8 mouse cellular contexts compared by ENCODE assay signal in genomic region chr2:163438619-163439451, GRCm38 (mm10). TPM values are rescaled to one million over a fixed set of nuclear protein-coding genes. Genes with fewer than 3 reads are reported as not detected.
DNase-seq lines count a peak whose midpoint lies in the region; ATAC-seq and TF ChIP-seq lines count a peak whose summit lies in the region.

No protein-coding gene starts in this region.

- H3K4me3 ChIP-seq in left cerebral cortex, adult 2 months = peak overlapping the region; percentile 89
- peak overlapping the region; percentile 62 for H3K4me3 ChIP-seq in forebrain, embryonic 10.5 days
- H3K4me3 ChIP-seq in intestine, embryonic 15.5 days (replicated peaks) = peak overlapping the region; percentile 40
- H3K4me3 ChIP-seq in stomach, postnatal 0 days (ENCODE audit: low read depth, low read length) = peak overlapping the region; percentile 33

- no peak for TF ChIP-seq EP300 in stomach, postnatal 0 days (optimal IDR thresholded peaks at IDR 0.05)

- intact Hi-C loops in left cerebral cortex, adult 2 months (cut with DNase I) = no loop called here

- H3K9ac ChIP-seq in intestine, embryonic 15.5 days = peak overlapping the region; percentile 37
- no peak overlapping the region for H3K9ac ChIP-seq in stomach, postnatal 0 days (ENCODE audit: low read length)

- peaks cover 24% of the 10 kb centered on the region for H3K4me1 ChIP-seq in forebrain, embryonic 10.5 days
- peaks cover 14% of the 10 kb centered on the region; the same call in 1 of the 2 replicates for H3K4me1 ChIP-seq in intestine, embryonic 15.5 days (replicated peaks)
- no peaks in the 10 kb centered on the region for H3K4me1 ChIP-seq in stomach, postnatal 0 days (replicated peaks; ENCODE audit: control insufficient read depth, insufficient read depth)

- H3K27ac ChIP-seq in left cerebral cortex, adult 2 months = peak overlapping the region; percentile 77
- H3K27ac ChIP-seq in forebrain, embryonic 10.5 days = peak overlapping the region; percentile 80
- H3K27ac ChIP-seq in intestine, embryonic 15.5 days = no peak overlapping the region
- H3K27ac ChIP-seq in stomach, postnatal 0 days (replicated peaks) = no peak overlapping the region

- peak overlapping the region; percentile 60 for H3K4me2 ChIP-seq in intestine, embryonic 15.5 days (replicated peaks)
- peak overlapping the region; percentile 44 for H3K4me2 ChIP-seq in stomach, postnatal 0 days (replicated peaks; ENCODE audit: low read depth)

- DNase-seq in left cerebral cortex, adult 2 months (ENCODE audit: extremely low spot score in 1 of 2, low spot score in 2 of 2) = peak in 1 of 2 experiments; percentile 34
- DNase-seq in left cerebral cortex, adult 9 months (ENCODE audit: low spot score in 2 of 2) = no peak
- DNase-seq in adrenal gland, postnatal 25 days = peak; percentile 68
- DNase-seq in forebrain, embryonic 10.5 days (ENCODE audit: extremely low spot score, low spot score) = peak; percentile 50
- peak; percentile 62 for DNase-seq in stomach, postnatal 0 days (ENCODE audit: low spot score)
- no peak for DNase-seq in urinary bladder, adult 2 months (ENCODE audit: low spot score)

- peak; percentile 49 for ATAC-seq in intestine, embryonic 15.5 days
- ATAC-seq in megakaryocyte progenitor cell, adult 5-6 weeks (replicated peaks; ENCODE audit: poor library complexity) = peak; percentile 70; the same call in 1 of the 2 replicates
- 0 out of 2 replicates have a peak, but pooled peaks have one; percentile 11 for ATAC-seq in stomach, postnatal 0 days (ENCODE audit: low FRiP score, low TSS enrichment)

- TF ChIP-seq CTCF in left cerebral cortex, adult 2 months (IDR thresholded peaks at IDR 0.05) = no peak
- no peak for TF ChIP-seq CTCF in stomach, postnatal 0 days (IDR thresholded peaks at IDR 0.05; ENCODE audit: low read depth)

- no peaks in the 10 kb centered on the region for H3K9me3 ChIP-seq in forebrain, embryonic 10.5 days
- no peaks in the 10 kb centered on the region for H3K9me3 ChIP-seq in intestine, embryonic 15.5 days
- no peaks in the 10 kb centered on the region for H3K9me3 ChIP-seq in stomach, postnatal 0 days (ENCODE audit: control insufficient read depth, low read length)

- under 1% methylated on average over 30 of the region's 30 CpGs for WGBS in forebrain, embryonic 10.5 days
- 1% methylated on average over 30 of the region's 30 CpGs for WGBS in intestine, embryonic 15.5 days
- 2% methylated on average over 23 of the region's 30 CpGs for WGBS in stomach, postnatal 0 days

- H3K27me3 ChIP-seq in forebrain, embryonic 10.5 days (ENCODE audit: poor library complexity, severe bottlenecking) = peaks cover 32% of the 10 kb centered on the region
- H3K27me3 ChIP-seq in intestine, embryonic 15.5 days (replicated peaks) = peaks cover 22% of the 10 kb centered on the region
- H3K27me3 ChIP-seq in stomach, postnatal 0 days (ENCODE audit: control insufficient read depth, insufficient read depth, low read length) = no peaks in the 10 kb centered on the region

- no peaks in the 10 kb centered on the region for H3K36me3 ChIP-seq in forebrain, embryonic 10.5 days (replicated peaks)
- no peaks in the 10 kb centered on the region for H3K36me3 ChIP-seq in intestine, embryonic 15.5 days
- no peaks in the 10 kb centered on the region for H3K36me3 ChIP-seq in stomach, postnatal 0 days (ENCODE audit: control insufficient read depth, insufficient read depth, low read length)

RNA-seq across cellular contexts. Expression of gene Gdap1l1, which starts 0.6 kb away (rescaled TPM):
- total RNA-seq in left cerebral cortex, adult 2 months (2021) = 10 to 100 TPM; 67.7 to 70.7 TPM
- 2.8 and 3.7 TPM in 2 replicates for total RNA-seq in adrenal gland, postnatal 25 days (2021)
- polyA plus RNA-seq in forebrain, embryonic 10.5 days (2016; fragmentation: Nextera tagmentation; extraction: Ambion mirVana) = 10.0 and 11.8 TPM in 2 replicates
- 5.9 and 6.1 TPM in 2 replicates for polyA plus RNA-seq in intestine, embryonic 15.5 days (2015; fragmentation: Nextera tagmentation; extraction: Ambion mirVana)
- not detected in 2 replicates for total RNA-seq in megakaryocyte progenitor cell, adult 5-6 weeks (2015)
- total RNA-seq in megakaryocyte progenitor cell, adult 5-6 weeks (2017) = not detected in 2 replicates
- 1.9 and 2.7 TPM in 2 replicates for polyA plus RNA-seq in stomach, postnatal 0 days (2015; fragmentation: Nextera tagmentation; extraction: Ambion mirVana)
- 0.30 and 0.44 TPM in 2 replicates for polyA plus RNA-seq in urinary bladder, adult 2 months (2012; rRNA removed)

RNA-seq across cellular contexts. Expression of gene Oser1, which starts 14.3 kb away (rescaled TPM):
- total RNA-seq in left cerebral cortex, adult 2 months (2021) = 10 to 100 TPM; 20.7 to 23.8 TPM
- 34.2 and 36.7 TPM in 2 replicates for total RNA-seq in adrenal gland, postnatal 25 days (2021)
- polyA plus RNA-seq in forebrain, embryonic 10.5 days (2016; fragmentation: Nextera tagmentation; extraction: Ambion mirVana) = 86.8 and 95.5 TPM in 2 replicates
- polyA plus RNA-seq in intestine, embryonic 15.5 days (2015; fragmentation: Nextera tagmentation; extraction: Ambion mirVana) = 83.2 and 87.4 TPM in 2 replicates
- total RNA-seq in megakaryocyte progenitor cell, adult 5-6 weeks (2015) = 87.4 and 102 TPM in 2 replicates
- total RNA-seq in megakaryocyte progenitor cell, adult 5-6 weeks (2017) = 89.6 and 93.2 TPM in 2 replicates
- 79.8 and 81.4 TPM in 2 replicates for polyA plus RNA-seq in stomach, postnatal 0 days (2015; fragmentation: Nextera tagmentation; extraction: Ambion mirVana)
- polyA plus RNA-seq in urinary bladder, adult 2 months (2012; rRNA removed) = 34.7 and 36.7 TPM in 2 replicates

RNA-seq across cellular contexts. Expression of gene Fitm2, which starts 33.6 kb away (rescaled TPM):
- 10 to 100 TPM; 19.2 to 20.2 TPM for total RNA-seq in left cerebral cortex, adult 2 months (2021)
- total RNA-seq in adrenal gland, postnatal 25 days (2021) = 61.2 and 74.5 TPM in 2 replicates
- 10.9 and 11.1 TPM in 2 replicates for polyA plus RNA-seq in forebrain, embryonic 10.5 days (2016; fragmentation: Nextera tagmentation; extraction: Ambion mirVana)
- polyA plus RNA-seq in intestine, embryonic 15.5 days (2015; fragmentation: Nextera tagmentation; extraction: Ambion mirVana) = 10.4 and 10.8 TPM in 2 replicates
- 1.5 and 3.2 TPM in 2 replicates for total RNA-seq in megakaryocyte progenitor cell, adult 5-6 weeks (2015)
- 5.8 and 6.4 TPM in 2 replicates for total RNA-seq in megakaryocyte progenitor cell, adult 5-6 weeks (2017)
- polyA plus RNA-seq in stomach, postnatal 0 days (2015; fragmentation: Nextera tagmentation; extraction: Ambion mirVana) = 11.2 TPM in 2 replicates
- 4.7 and 7.0 TPM in 2 replicates for polyA plus RNA-seq in urinary bladder, adult 2 months (2012; rRNA removed)

RNA-seq across cellular contexts. Expression of gene Jph2, which starts 41.0 kb away (rescaled TPM):
- under 1 TPM; 0.63 to 0.81 TPM for total RNA-seq in left cerebral cortex, adult 2 months (2021)
- total RNA-seq in adrenal gland, postnatal 25 days (2021) = 2.7 and 2.8 TPM in 2 replicates
- polyA plus RNA-seq in forebrain, embryonic 10.5 days (2016; fragmentation: Nextera tagmentation; extraction: Ambion mirVana) = 0.34 and 0.47 TPM in 2 replicates
- 8.5 and 9.8 TPM in 2 replicates for polyA plus RNA-seq in intestine, embryonic 15.5 days (2015; fragmentation: Nextera tagmentation; extraction: Ambion mirVana)
- total RNA-seq in megakaryocyte progenitor cell, adult 5-6 weeks (2015) = not detected in 2 replicates
- not detected in 2 replicates for total RNA-seq in megakaryocyte progenitor cell, adult 5-6 weeks (2017)
- 13.6 and 13.9 TPM in 2 replicates for polyA plus RNA-seq in stomach, postnatal 0 days (2015; fragmentation: Nextera tagmentation; extraction: Ambion mirVana)
- 113 and 164 TPM in 2 replicates for polyA plus RNA-seq in urinary bladder, adult 2 months (2012; rRNA removed)

RNA-seq across cellular contexts. Expression of gene R3hdml, which starts 53.3 kb away (rescaled TPM):
- total RNA-seq in left cerebral cortex, adult 2 months (2021) = not detected
- total RNA-seq in adrenal gland, postnatal 25 days (2021) = not detected in 2 replicates
- not detected in 2 replicates for polyA plus RNA-seq in forebrain, embryonic 10.5 days (2016; fragmentation: Nextera tagmentation; extraction: Ambion mirVana)
- polyA plus RNA-seq in intestine, embryonic 15.5 days (2015; fragmentation: Nextera tagmentation; extraction: Ambion mirVana) = 0.35 and 0.39 TPM in 2 replicates
- not detected in 2 replicates for total RNA-seq in megakaryocyte progenitor cell, adult 5-6 weeks (2015)
- total RNA-seq in megakaryocyte progenitor cell, adult 5-6 weeks (2017) = not detected in 2 replicates
- 0.23 and 0.40 TPM in 2 replicates for polyA plus RNA-seq in stomach, postnatal 0 days (2015; fragmentation: Nextera tagmentation; extraction: Ambion mirVana)
- polyA plus RNA-seq in urinary bladder, adult 2 months (2012; rRNA removed) = not detected in 2 replicates

Comparison
In these comparisons a context has a peak if more than half of its experiments do, and no peak if none do; other contexts are left out.
1. DNase-seq: peak in adrenal gland, postnatal 25 days (single experiment), forebrain, embryonic 10.5 days (single experiment) and stomach, postnatal 0 days (single experiment); none in left cerebral cortex, adult 9 months (0 of 2) and urinary bladder, adult 2 months (single experiment).
2. H3K27ac ChIP-seq: peak in left cerebral cortex, adult 2 months (single experiment) and forebrain, embryonic 10.5 days (single experiment); none in intestine, embryonic 15.5 days (single experiment) and stomach, postnatal 0 days (single experiment).
3. H3K4me3 ChIP-seq: peak in every context shown above with its lines; median percentile 89 in left cerebral cortex, adult 2 months; 62 in forebrain, embryonic 10.5 days; 40 in intestine, embryonic 15.5 days; 33 in stomach, postnatal 0 days.
4. ATAC-seq: peak in every context shown above with its lines; median percentile 70 in megakaryocyte progenitor cell, adult 5-6 weeks; 49 in intestine, embryonic 15.5 days; 11 in stomach, postnatal 0 days.